Mouse (Mus musculus): ENCODE data around the gene Kdm3a.

GRCm38 (mm10) chr6:71609968-71610367, 22.8 kb downstream of the Kdm3a start:
- TF ChIP-seq CTCF (IDR thresholded peaks at IDR 0.05; ENCODE audit: low read depth, low read length) = no peak
- TF ChIP-seq GATA1 (IDR thresholded peaks at IDR 0.05; ENCODE audit: borderline replicate concordance, low read length) = no peak

Data from G1E (cell line).